Mouse (Mus musculus): ENCODE results near the gene Mroh8. TPM values are rescaled to one million over a fixed set of nuclear protein-coding genes. Genes with fewer than 3 reads are reported as not detected.
"Not testable (repeated sequence)": the region's sequence is repeated elsewhere in the genome, so short reads cannot be mapped to it uniquely, and the experiment has no call there.

Mroh8 gene
- polyA plus RNA-seq, 1 experiment from 2014 or later: 0.85 TPM

DNA sequence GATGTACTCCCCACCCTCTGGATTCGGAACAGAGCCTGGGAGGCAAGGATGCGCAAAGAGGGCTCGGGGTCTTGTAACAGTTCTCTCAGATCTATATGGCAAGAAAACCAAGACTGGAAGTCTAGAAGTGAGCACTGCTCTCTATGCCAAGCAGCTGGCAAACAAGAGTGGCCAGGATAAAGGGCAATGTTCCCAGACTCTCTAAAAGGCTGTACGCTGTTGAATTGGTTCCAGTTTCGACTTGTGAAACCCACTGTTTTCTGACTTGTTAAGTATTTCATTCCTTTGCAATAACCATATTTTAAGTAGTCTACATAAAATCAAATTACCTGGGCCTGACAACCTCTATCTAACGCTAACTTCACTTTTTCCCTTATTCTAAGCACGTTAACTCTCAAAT is 67.6 kb downstream of the Mroh8 start:
- H3K4me2 ChIP-seq (replicated peaks): no peak overlapping the region
- no peaks in the 10 kb centered on the region for H3K27me3 ChIP-seq
- H3K9ac ChIP-seq: no peak overlapping the region
- no peak overlapping the region for H3K4me3 ChIP-seq
- H3K4me1 ChIP-seq: no peaks in the 10 kb centered on the region
- H3K36me3 ChIP-seq: 0 out of 2 replicates have a peak, but pooled peaks cover 6% of the 10 kb centered on the region
- no peak for ATAC-seq (ENCODE audit: low FRiP score, low read depth)
- H3K9me3 ChIP-seq: no peaks in the 10 kb centered on the region; the same call in 1 of the 2 replicates
- WGBS: 91% methylated on average over 7 of the region's 7 CpGs
- H3K27ac ChIP-seq: no peak overlapping the region

DNA sequence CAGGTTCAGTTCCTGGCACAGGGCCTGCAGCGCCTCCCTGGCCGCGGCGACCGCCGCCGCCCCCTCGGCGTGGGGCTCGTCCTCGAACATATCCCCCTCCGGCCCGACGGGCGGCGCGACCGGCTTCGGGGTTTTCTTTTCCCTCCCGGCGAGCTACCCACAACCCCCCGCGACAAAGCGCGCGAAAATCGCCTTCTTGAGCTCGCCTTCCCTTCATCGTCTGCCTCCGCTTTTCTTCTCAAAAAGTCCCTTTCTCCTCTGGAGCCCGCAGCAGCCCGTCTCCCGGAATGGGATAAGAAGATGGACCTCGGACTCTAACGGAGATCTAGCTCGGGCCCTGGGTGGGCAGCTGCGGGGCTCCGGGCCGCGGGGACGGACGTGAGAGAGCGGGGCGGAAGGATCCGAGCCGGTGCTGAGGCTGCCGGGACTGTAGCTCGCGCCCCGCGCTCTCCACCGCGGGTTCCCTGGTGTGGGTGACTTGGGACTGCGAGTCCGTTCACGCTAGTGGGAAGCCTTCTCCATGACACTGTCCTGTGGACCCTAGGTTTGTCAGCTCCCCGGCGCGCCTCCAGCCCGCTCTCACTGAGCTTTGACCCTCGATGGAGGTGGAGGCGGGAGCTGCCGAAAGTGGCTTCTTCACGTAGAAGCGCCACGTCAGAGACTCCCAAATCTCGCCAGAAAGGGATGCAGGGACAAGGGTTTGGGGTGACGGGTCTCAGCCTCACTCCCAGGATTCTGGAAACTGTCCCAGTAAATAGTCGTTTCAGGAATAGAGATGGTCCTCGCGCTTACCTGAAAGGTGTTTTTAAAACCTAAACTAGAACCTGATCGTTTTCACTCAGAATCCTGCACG is 74.8 kb downstream of the Mroh8 start, which contains the start of gene Rbl1:
Gene Rbl1, minus strand, starts transcription at position 169 of the 853 bp plus-strand sequence.
- peaks cover 17% of the 10 kb centered on the region; the same call in 1 of the 2 replicates for H3K4me1 ChIP-seq
- WGBS: 1% methylated on average over 73 of the region's 73 CpGs
- no peaks in the 10 kb centered on the region for H3K27me3 ChIP-seq
- H3K36me3 ChIP-seq: peaks cover 6% of the 10 kb centered on the region; the same call in 1 of the 2 replicates
- H3K4me2 ChIP-seq (replicated peaks): peak within 1 kb of the TSS; percentile 72
- H3K4me3 ChIP-seq: peak within 1 kb of the TSS; percentile 71
- peak; percentile 87 for ATAC-seq (ENCODE audit: low FRiP score, low read depth)
- no peaks in the 10 kb centered on the region; the same call in 1 of the 2 replicates for H3K9me3 ChIP-seq
- peak within 1 kb of the TSS; percentile 98 for H3K27ac ChIP-seq
- peak within 1 kb of the TSS; percentile 86 for H3K9ac ChIP-seq

DNA sequence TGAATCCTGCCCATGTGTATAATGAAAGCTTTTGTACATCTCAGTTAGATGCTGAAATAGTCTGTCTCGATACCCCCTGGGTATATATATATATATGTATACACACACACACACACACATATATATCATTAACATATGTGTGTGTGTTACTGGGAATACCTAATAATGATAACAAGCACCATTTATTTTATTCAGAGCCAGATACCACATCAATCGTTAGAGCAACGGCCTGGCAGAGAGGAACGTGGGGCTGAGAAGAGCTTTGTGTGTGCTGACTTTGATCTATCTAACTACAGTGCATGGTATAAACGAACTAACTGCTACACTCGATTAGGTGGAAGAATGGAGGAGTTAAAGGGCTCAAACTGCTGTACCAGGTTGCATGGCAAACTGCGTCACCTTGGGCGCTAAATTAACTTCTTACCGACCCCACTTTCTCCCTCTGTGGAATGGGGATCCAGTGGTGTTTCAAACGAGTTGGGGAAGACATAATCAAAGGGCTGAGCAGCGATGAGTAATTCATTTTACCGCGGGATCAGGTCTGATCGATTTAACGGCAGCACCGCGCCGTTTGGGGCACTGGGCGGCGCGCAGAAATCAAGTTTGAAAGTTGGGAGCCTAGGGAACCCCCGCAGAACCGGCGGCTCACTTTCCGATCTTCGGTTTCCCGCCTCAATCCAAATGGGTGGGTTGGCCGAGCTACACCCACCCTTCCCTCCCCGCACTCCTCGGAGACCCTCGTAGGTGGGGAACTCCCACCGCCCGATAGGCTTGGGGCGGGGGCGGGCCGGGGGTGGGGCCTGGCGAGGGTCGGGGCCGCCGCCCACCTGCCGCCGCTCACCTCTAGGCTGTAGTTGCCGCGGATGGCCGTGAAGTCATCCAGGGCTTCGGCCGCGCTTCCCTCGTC is 75.6 kb downstream of the Mroh8 start:
- ATAC-seq (ENCODE audit: low FRiP score, low read depth): peak; percentile 93
- 1% methylated on average over 44 of the region's 49 CpGs for WGBS
- Histone ChIP-seq H3K4me3 (peak overlapping the region; percentile 71), H3K9me3 (no peaks in the 10 kb centered on the region; the same call in 1 of the 2 replicates), H3K4me2 (replicated peaks) (peak overlapping the region; percentile 72), H3K27me3 (no peaks in the 10 kb centered on the region), H3K4me1 (peaks cover 17% of the 10 kb centered on the region; the same call in 1 of the 2 replicates), H3K36me3 (peaks cover 13% of the 10 kb centered on the region), H3K9ac (peak overlapping the region; percentile 86), H3K27ac (peak overlapping the region; percentile 98)

DNA sequence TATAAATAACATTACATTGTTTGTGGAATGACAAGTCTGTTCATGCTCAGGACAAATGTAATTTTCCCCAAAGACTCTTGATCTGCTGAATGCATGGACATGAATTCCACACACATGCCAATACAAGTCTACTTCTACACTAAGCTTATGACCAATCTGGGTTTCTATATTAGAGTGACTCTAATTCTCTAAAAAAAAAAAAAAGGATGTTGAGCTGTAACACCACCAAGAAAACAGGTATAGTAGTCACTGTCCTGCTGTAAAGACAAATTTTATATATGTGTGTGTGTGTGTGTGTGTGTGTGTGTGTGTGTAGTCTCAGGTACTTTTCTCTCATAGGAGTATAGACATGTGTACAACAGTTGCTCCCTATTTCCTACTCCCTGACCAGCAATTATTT is 76.3 kb downstream of the Mroh8 start:
- Histone ChIP-seq H3K27me3 (no peaks in the 10 kb centered on the region), H3K9ac (no peak overlapping the region), H3K36me3 (peaks cover 17% of the 10 kb centered on the region), H3K4me2 (replicated peaks) (peak overlapping the region; percentile 72), H3K9me3 (no peaks in the 10 kb centered on the region; the same call in 1 of the 2 replicates), H3K27ac (no peak overlapping the region), H3K4me3 (peak overlapping the region; percentile 71), H3K4me1 (peaks cover 17% of the 10 kb centered on the region; the same call in 1 of the 2 replicates)
- no peak for ATAC-seq (ENCODE audit: low FRiP score, low read depth)

DNA sequence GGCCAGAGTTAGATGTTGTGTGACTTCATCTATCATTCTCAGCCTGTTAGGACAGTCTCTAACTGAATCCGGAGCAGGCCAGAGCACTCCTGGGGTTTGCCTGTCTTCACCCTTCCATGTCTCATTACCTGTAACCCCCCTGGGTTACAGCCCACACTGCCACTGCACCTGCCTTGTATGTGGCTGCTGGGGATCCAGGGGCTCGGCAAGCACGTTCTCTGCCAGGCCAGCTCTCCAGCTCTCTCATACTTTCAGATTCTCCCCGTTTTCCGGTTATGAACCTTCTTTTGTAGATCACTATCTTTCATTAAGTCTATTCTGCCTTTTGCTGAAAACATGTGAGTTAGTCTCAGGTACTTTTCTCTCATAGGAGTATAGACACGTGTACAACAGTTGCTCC is 77.0 kb downstream of the Mroh8 start:
- 81% methylated on average over 6 of the region's 6 CpGs for WGBS
- no peaks in the 10 kb centered on the region; the same call in 1 of the 2 replicates for H3K9me3 ChIP-seq
- H3K36me3 ChIP-seq: peaks cover 19% of the 10 kb centered on the region
- H3K27ac ChIP-seq: no peak overlapping the region
- 0 out of 2 replicates have a peak overlapping the region, but pooled peaks have one; percentile 10 for H3K4me3 ChIP-seq
- no peaks in the 10 kb centered on the region for H3K27me3 ChIP-seq
- ATAC-seq (ENCODE audit: low FRiP score, low read depth): no peak
- peaks cover 17% of the 10 kb centered on the region; the same call in 1 of the 2 replicates for H3K4me1 ChIP-seq
- H3K9ac ChIP-seq: 0 out of 2 replicates have a peak overlapping the region, but pooled peaks have one; percentile 19
- H3K4me2 ChIP-seq (replicated peaks): 0 out of 2 replicates have a peak overlapping the region, but pooled peaks have one; percentile 21

DNA sequence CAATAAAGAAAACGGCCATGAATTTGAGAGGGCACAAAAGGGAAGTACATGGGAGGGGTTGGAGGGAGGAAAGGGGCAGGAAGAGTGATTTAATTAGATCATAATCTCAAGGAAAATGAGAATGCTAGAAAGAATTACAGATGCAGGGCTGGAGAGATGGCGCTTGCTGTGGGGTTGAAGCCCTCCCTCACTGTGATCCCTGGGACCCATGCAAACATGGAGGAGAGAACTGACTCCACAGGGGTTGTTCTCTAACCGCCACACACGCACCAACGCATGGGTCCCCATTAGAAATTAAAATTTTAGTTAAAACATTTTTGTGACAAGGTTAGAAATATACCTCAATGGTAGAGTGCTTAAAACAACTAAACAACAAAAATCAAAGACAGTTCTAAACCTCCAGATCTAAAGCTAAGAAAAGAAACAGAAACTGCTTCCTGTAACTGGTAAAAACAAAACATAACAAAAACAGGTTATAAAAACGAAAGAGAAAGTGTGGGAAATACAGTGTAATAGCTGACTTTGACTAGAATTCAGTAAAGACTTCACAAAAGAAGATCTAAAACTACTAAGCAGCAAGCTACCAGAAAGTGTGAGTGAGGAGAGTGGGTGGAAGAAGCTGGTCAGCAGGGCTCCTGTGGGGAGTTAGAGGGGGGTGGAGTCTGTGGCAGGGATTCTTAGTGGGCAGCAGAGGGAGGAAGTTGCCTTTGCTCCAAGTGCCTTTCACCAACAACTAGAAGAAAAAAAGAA is 78.1 kb downstream of the Mroh8 start:
- 85% methylated on average over 6 of the region's 6 CpGs for WGBS
- H3K9me3 ChIP-seq: no peaks in the 10 kb centered on the region
- H3K4me1 ChIP-seq: peaks cover 17% of the 10 kb centered on the region; the same call in 1 of the 2 replicates
- no peak overlapping the region for H3K4me2 ChIP-seq (replicated peaks)
- no peaks in the 10 kb centered on the region for H3K27me3 ChIP-seq
- no peak overlapping the region for H3K9ac ChIP-seq
- no peak for ATAC-seq (ENCODE audit: low FRiP score, low read depth)
- H3K27ac ChIP-seq: no peak overlapping the region
- peaks cover 28% of the 10 kb centered on the region for H3K36me3 ChIP-seq
- H3K4me3 ChIP-seq: no peak overlapping the region

DNA sequence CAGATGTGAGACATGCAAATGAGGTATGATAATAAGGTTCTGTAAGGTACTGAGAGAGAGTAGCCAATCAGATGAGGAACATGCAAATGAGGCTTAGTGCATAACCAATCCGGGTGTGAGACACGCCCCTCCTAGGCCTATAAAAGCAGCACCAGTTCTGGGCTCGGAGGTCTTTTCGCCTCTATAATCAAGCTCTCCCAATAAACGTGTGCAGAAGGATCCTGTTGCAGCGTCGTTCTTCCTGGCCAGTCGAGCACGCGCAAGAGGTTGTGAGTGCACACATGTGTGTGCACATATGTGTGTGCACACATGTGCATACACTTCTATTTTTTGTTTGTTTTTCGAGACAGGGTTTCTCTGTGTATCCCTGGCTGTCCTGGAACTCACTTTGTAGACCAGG is 80.9 kb downstream of the Mroh8 start:
- not testable (repeated sequence) for H3K9ac ChIP-seq; H3K27ac ChIP-seq; ATAC-seq (ENCODE audit: low FRiP score, low read depth); H3K27me3 ChIP-seq; H3K4me3 ChIP-seq; H3K4me2 ChIP-seq (replicated peaks); H3K9me3 ChIP-seq; H3K4me1 ChIP-seq
- H3K36me3 ChIP-seq: peaks cover 52% of the 10 kb centered on the region
- 89% methylated on average over 11 of the region's 11 CpGs for WGBS

DNA sequence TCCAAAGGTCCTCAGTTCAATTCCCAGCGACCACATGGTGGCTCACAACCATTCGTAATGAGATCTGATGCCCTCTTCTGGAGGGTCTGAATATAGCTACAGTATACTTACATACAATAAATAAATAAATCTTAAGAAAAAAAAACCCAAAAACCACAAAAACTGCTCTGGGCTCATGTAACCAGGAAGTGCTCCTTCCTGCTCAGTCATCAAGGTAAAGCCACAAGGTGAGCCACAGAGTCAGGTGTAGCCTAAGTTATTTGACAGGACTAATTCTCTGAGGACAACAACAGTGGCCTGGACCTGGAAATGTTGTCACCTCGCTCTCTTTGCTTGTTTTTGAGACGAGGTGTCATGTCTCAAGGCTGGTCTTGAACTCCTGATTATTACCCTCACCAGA is 88.7 kb downstream of the Mroh8 start:
- H3K9me3 ChIP-seq: no peaks in the 10 kb centered on the region
- no peaks in the 10 kb centered on the region for H3K4me1 ChIP-seq
- no peak overlapping the region for H3K4me3 ChIP-seq
- peaks cover 91% of the 10 kb centered on the region for H3K36me3 ChIP-seq
- H3K9ac ChIP-seq: no peak overlapping the region
- no peak overlapping the region for H3K27ac ChIP-seq
- WGBS: 92% methylated on average over 4 of the region's 4 CpGs
- no peak overlapping the region for H3K4me2 ChIP-seq (replicated peaks)
- no peaks in the 10 kb centered on the region for H3K27me3 ChIP-seq
- no peak for ATAC-seq (ENCODE audit: low FRiP score, low read depth)

DNA sequence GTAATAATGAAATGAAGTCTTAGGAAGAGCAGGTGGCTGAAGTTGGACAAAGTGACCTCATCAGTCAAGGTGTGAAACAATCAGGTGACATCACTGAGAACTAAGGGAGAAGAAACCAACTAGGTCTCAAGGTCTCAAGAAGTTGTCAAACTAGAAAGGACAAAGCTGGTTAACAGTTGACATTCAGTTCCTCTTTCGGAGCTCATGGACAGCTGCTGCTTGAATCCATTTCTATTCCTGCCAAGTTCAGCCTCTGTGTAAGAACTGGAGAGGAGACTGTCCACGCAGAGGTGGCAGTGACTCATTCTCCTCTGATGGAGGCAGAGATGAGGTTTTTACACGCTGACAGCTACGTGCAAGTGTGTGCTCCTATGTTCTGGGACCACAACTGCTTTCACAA is 92.1 kb downstream of the Mroh8 start:
- no peaks in the 10 kb centered on the region for H3K27me3 ChIP-seq
- no peak for ATAC-seq (ENCODE audit: low FRiP score, low read depth)
- WGBS: 90% methylated on average over 4 of the region's 4 CpGs
- no peak overlapping the region; the same call in 1 of the 2 replicates for H3K9ac ChIP-seq
- peaks cover 84% of the 10 kb centered on the region for H3K36me3 ChIP-seq
- no peak overlapping the region for H3K4me2 ChIP-seq (replicated peaks)
- no peak overlapping the region for H3K4me3 ChIP-seq
- no peaks in the 10 kb centered on the region for H3K9me3 ChIP-seq
- no peaks in the 10 kb centered on the region for H3K4me1 ChIP-seq
- no peak overlapping the region for H3K27ac ChIP-seq

DNA sequence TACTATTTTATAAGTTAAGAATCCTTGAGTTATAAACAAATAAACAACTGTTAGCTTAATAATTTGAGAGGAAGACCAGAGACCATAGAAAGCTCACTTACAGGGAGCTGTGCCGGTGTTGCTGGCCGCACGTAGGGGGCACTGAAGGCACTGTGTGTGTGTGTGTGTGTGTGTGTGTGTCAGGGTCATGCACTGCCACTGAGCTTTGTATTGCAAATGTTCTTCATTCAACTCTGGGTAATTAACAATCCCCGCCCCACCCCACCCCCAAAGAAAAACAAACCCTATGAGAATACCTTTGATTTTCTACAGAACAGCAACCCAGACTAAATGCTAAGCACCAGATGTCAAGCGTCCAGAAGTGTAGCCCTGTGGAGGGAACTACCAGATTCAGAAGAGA is 92.8 kb downstream of the Mroh8 start:
- Histone ChIP-seq H3K27me3 (no peaks in the 10 kb centered on the region), H3K9me3 (no peaks in the 10 kb centered on the region), H3K4me3 (no peak overlapping the region), H3K4me2 (replicated peaks) (no peak overlapping the region), H3K9ac (no peak overlapping the region), H3K27ac (no peak overlapping the region), H3K36me3 (peaks cover 81% of the 10 kb centered on the region), H3K4me1 (no peaks in the 10 kb centered on the region)
- 46% methylated on average over 5 of the region's 5 CpGs for WGBS
- ATAC-seq (ENCODE audit: low FRiP score, low read depth): no peak

DNA sequence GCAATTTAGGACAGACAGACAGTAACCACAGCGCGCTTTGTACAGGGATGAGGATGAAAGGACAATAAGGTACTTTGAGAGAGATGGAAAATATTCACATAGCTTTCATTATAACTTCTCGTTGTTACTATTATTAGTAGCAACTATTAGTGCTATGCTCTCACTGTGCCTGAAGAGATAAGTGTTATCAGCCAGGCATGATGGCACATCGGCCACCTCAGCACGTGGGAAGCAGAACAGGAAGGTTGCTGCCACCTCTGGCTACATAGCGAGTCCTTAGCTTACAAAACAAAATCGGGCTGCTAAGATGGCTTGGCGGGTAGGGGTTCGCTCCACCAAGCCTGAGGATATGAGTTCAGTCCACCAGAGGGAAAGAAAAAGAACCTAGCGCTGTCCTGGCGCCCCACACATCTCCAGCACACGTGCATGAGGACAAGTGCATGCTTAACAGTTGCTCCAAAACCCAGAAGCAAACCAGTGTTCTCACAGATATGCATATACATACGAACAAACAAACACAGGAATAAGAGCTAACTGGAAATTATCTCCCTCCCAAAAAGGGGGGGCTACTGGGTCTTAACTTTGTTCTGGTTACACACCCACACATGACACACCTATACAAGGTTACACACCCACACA is 94.2 kb downstream of the Mroh8 start:
- ATAC-seq (ENCODE audit: low FRiP score, low read depth): no peak
- Histone ChIP-seq H3K4me3 (no peak overlapping the region), H3K4me1 (no peaks in the 10 kb centered on the region), H3K9me3 (no peaks in the 10 kb centered on the region), H3K27ac (no peak overlapping the region), H3K4me2 (replicated peaks) (no peak overlapping the region), H3K27me3 (no peaks in the 10 kb centered on the region), H3K9ac (no peak overlapping the region; the same call in 1 of the 2 replicates), H3K36me3 (peaks cover 71% of the 10 kb centered on the region)
- 92% methylated on average over 13 of the region's 13 CpGs for WGBS
